In the genomic region with DNA sequence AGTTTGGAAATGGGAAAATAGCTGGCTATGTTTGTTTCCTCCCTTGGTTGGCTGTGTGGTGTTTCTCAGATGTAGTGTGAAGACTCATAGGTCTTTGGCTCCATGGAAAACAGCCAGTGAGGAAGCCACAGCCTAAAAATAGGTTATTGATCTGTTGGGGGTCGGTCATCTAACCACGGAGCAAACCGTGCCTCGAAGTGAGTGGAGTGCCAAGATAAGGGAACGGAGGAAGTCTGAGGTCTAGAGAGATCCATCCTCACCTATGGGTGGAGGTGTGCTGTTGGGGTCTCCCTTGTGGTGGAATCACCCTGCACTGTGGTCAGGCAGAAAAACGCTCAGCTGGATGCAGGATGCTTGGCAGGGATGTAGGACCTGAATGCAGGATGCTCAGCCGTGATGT, we compare ENCODE assay signal across 29 mouse cellular contexts. TPM values are rescaled to one million over a fixed set of nuclear protein-coding genes. Genes with fewer than 3 reads are reported as not detected.
DNase-seq lines count a peak whose midpoint lies in the region; ATAC-seq and TF ChIP-seq lines count a peak whose summit lies in the region.
"Had no signal": no experiment of that assay in that cellular context is flagged by ENCODE, and none has a peak within 500 bp of the region (broad histone marks: within the 10 kb centered on the region; RNA-seq: fewer than 3 reads in every experiment).

No protein-coding gene starts in this region.

- peak; percentile 62 for DNase-seq in G1E (ENCODE audit: low spot score)
- DNase-seq in frontal cortex, postnatal 25 days (ENCODE audit: low spot score in 2 of 2): no peak
- DNase-seq in gastrocnemius, postnatal 10 days: no peak
- DNase-seq in heart, postnatal 25 days (ENCODE audit: low spot score): no peak
- DNase-seq: adrenal gland, adult 2 months; adrenal gland, postnatal 14 days; cerebellum, adult 11 months; cerebellum, adult 2 months; cerebellum, adult 9-11 months; cerebellum, postnatal 25 days; embryo, embryonic 11 days; gastrocnemius, adult 2 months; gastrocnemius, postnatal 25 days; heart, adult 18-20 months; heart, postnatal 10 days; heart, postnatal 4 days had no signal

- peaks cover 43% of the 10 kb centered on the region for H3K27me3 ChIP-seq in megakaryocyte, embryonic 14.5 days (replicated peaks)
- H3K27me3 ChIP-seq in G1E (ENCODE audit: insufficient read depth, low read length): no peaks in the 10 kb centered on the region
- peaks cover 10% of the 10 kb centered on the region; the same call in 1 of the 2 replicates for H3K27me3 ChIP-seq in liver, embryonic 15.5 days
- H3K27me3 ChIP-seq: forebrain, embryonic 15.5 days; hindbrain, embryonic 12.5 days; hindbrain, embryonic 15.5 days had no signal

- H3K9me3 ChIP-seq in megakaryocyte, embryonic 14.5 days: no peaks in the 10 kb centered on the region
- H3K9me3 ChIP-seq in G1E (replicated peaks): no peaks in the 10 kb centered on the region
- no peaks in the 10 kb centered on the region for H3K9me3 ChIP-seq in liver, embryonic 15.5 days (replicated peaks)
- H3K9me3 ChIP-seq: embryonic facial prominence, embryonic 10.5 days; embryonic facial prominence, embryonic 13.5 days; forebrain, embryonic 12.5 days; forebrain, embryonic 15.5 days; heart, embryonic 12.5 days; heart, embryonic 15.5 days; hindbrain, embryonic 12.5 days; hindbrain, embryonic 15.5 days had no signal

- H3K27ac ChIP-seq in liver, embryonic 15.5 days (replicated peaks): no peak overlapping the region
- H3K27ac ChIP-seq: embryonic facial prominence, embryonic 10.5 days; embryonic facial prominence, embryonic 13.5 days; forebrain, embryonic 12.5 days; forebrain, embryonic 15.5 days; gastrocnemius, adult 2 months; heart, embryonic 15.5 days; hindbrain, embryonic 12.5 days; hindbrain, embryonic 15.5 days had no signal

- WGBS in liver, embryonic 15.5 days (ENCODE audit: insufficient replicate concordance): 7% methylated on average over 7 of the region's 7 CpGs

- ATAC-seq in megakaryocyte, adult 5-6 weeks (ENCODE audit: poor library complexity, severe bottlenecking): no peak
- no peak for ATAC-seq in G1E (ENCODE audit: extremely low read depth, insufficient number of reproducible peaks, low FRiP score, poor library complexity, severe bottlenecking)
- ATAC-seq in common myeloid progenitor, adult 5-6 weeks (replicated peaks; ENCODE audit: low read depth, poor library complexity, severe bottlenecking): peak; percentile 27
- no peak for ATAC-seq in liver, embryonic 15.5 days (ENCODE audit: insufficient read depth)
- ATAC-seq: forebrain, embryonic 15.5 days had no signal

- H3K9ac ChIP-seq in liver, embryonic 15.5 days: no peak overlapping the region
- H3K9ac ChIP-seq: embryonic facial prominence, embryonic 13.5 days; forebrain, embryonic 12.5 days; forebrain, embryonic 15.5 days; heart, embryonic 12.5 days; heart, embryonic 15.5 days; hindbrain, embryonic 12.5 days; hindbrain, embryonic 15.5 days had no signal

- no peaks in the 10 kb centered on the region for H3K36me3 ChIP-seq in megakaryocyte, embryonic 14.5 days (replicated peaks; ENCODE audit: low read length)
- peaks cover 69% of the 10 kb centered on the region for H3K36me3 ChIP-seq in G1E (replicated peaks)
- no peaks in the 10 kb centered on the region for H3K36me3 ChIP-seq in liver, embryonic 15.5 days (replicated peaks)
- H3K36me3 ChIP-seq: embryonic facial prominence, embryonic 10.5 days; embryonic facial prominence, embryonic 13.5 days; forebrain, embryonic 12.5 days; forebrain, embryonic 15.5 days; heart, embryonic 12.5 days; heart, embryonic 15.5 days; hindbrain, embryonic 12.5 days; hindbrain, embryonic 15.5 days had no signal

- H3K4me3 ChIP-seq in megakaryocyte, embryonic 14.5 days (replicated peaks): peak overlapping the region; percentile 28
- H3K4me3 ChIP-seq in G1E (ENCODE audit: low read depth, low read length): peak overlapping the region; percentile 62; the same call in 1 of the 2 replicates
- H3K4me3 ChIP-seq in liver, embryonic 15.5 days (replicated peaks): no peak overlapping the region
- H3K4me3 ChIP-seq: embryonic facial prominence, embryonic 10.5 days; embryonic facial prominence, embryonic 13.5 days; erythroblast, embryonic 14.5 days; forebrain, embryonic 12.5 days; forebrain, embryonic 15.5 days; gastrocnemius, adult 2 months; heart, embryonic 12.5 days; heart, embryonic 15.5 days; hindbrain, embryonic 12.5 days; hindbrain, embryonic 15.5 days had no signal

- peaks cover 58% of the 10 kb centered on the region for H3K4me1 ChIP-seq in megakaryocyte, embryonic 14.5 days
- peaks cover 93% of the 10 kb centered on the region for H3K4me1 ChIP-seq in G1E (ENCODE audit: insufficient read depth, low read depth, low read length)
- H3K4me1 ChIP-seq in liver, embryonic 15.5 days (replicated peaks): peaks cover 50% of the 10 kb centered on the region

- intact Hi-C loops in heart, postnatal 25 days (cut with DNase I): no loop called here

- TF ChIP-seq CTCF in G1E (IDR thresholded peaks at IDR 0.05; ENCODE audit: low read depth, low read length): no peak

- peak overlapping the region; percentile 4 for H3K4me2 ChIP-seq in liver, embryonic 15.5 days
- H3K4me2 ChIP-seq: embryonic facial prominence, embryonic 13.5 days; forebrain, embryonic 12.5 days; forebrain, embryonic 15.5 days; heart, embryonic 12.5 days; heart, embryonic 15.5 days; hindbrain, embryonic 12.5 days; hindbrain, embryonic 15.5 days had no signal

RNA-seq across cellular contexts. Expression of a gene that starts 7.2 kb away (rescaled TPM):
- polyA plus RNA-seq in megakaryocyte, embryonic 14.5 days (2012; ENCODE audit: insufficient read depth, low replicate concordance): 0.41 and 1.5 TPM in 2 replicates
- 2.8 and 2.9 TPM in 2 replicates for total RNA-seq in megakaryocyte, adult 5-6 weeks (2015)
- 2.4 and 2.5 TPM in 2 replicates for total RNA-seq in megakaryocyte, adult 5-6 weeks (2017)
- total RNA-seq in G1E (2014; fragmentation: Nextera tagmentation) (1,075 and 1,098 TPM in 2 replicates), G1E (2017) (485 and 576 TPM in 2 replicates)
- polyA plus RNA-seq in G1E (2012): 84.7 and 109 TPM in 2 replicates
- 183 and 195 TPM in 2 replicates for total RNA-seq in common myeloid progenitor, adult 5-6 weeks (2017)
- 13.9 and 15.0 TPM in 2 replicates for polyA plus RNA-seq in liver, embryonic 15.5 days (2015; fragmentation: Nextera tagmentation; extraction: Ambion mirVana)
- total RNA-seq in gastrocnemius, postnatal 10 days (2021): 1 to 10 TPM; 7.3 to 7.7 TPM
- 1 to 10 TPM; 3.6 to 3.9 TPM for total RNA-seq in heart, postnatal 25 days (2021)

Comparison
In these comparisons a context has a peak if more than half of its experiments do, and no peak if none do; other contexts are left out.
1. RNA of a gene that starts 7.2 kb away (total RNA-seq): 485 to 1,098 TPM in G1E and 183 to 195 TPM in common myeloid progenitor, adult 5-6 weeks; 7.3 to 7.7 TPM in gastrocnemius, postnatal 10 days, 3.6 to 3.9 TPM in heart, postnatal 25 days and 2.4 to 2.9 TPM in megakaryocyte, adult 5-6 weeks; every median in the first group is over 10 times any median in the second.